Mouse (Mus musculus) cerebellum, postnatal 14 days (tissue): ENCODE data around the gene Spata9.
"Not testable (repeated sequence)": the region's sequence is repeated elsewhere in the genome, so short reads cannot be mapped to it uniquely, and the experiment has no call there.

ENCODE experiments used
- DNase-seq, 2 experiments: peaks; one replicate each; pipeline ENCODE4 v3.0.0; 2021; ENCODE audit warnings: mixed read lengths in 2 of 2

Gene Spata9

DNA sequence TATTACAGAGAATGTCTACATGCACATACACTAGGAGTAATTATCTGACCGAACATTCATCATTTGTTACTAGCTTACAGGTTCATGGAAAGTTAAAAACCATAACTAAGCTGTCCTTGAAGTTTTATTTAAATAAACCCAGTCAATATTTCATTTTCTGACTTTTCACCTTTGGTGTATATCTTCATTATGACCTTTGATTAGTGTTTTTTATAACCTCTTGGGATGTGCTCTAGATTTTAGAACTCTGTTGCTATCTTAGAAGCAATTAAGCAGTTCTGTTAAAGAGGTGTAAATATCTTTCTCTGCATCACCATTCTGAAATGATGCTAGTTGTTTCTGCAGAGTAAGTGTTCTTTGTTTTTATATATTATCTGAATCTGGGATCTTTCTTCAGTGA is at the start of gene Spata9:
Gene Spata9, plus strand, starts transcription at position 301 of the 400 bp plus-strand sequence.
- no peak for DNase-seq

DNA sequence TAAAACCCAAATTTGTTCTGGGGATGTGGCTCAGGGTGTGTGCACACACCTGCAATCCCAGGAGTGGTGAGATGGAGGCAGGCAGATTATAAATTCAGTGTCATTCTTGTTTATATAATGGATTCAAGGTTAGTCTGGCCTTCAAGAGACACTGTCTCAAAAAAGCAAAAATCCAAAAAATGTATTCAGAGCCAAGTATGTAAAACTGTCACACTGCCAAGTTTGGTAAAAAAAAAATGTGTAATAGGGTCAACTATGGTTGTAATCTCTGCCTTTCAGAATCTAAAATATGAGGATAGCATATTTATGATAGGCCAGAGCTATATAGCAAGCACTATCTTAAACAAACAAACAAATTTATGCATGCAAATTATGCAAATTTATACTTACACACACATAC is 39.0 kb upstream of the Spata9 start:
- no peak for DNase-seq

DNA sequence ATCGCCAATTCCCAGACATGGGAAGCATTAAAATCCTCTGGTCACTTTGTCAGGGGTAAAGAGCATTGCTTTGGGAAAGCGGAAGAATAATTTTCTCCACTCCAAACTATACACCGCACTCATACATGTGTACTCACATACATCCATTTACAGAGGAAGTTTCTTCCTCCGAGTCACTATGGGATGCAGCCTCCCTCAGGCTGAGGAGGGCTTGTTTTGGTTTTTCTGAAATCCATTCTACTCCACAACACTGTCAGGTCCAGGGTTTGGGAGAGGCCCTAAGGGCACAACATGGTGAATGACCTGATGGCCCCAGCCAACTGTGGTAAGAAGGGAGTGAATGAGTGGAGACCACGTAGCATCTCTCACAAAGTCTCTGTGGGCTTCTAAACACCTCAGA is 37.9 kb upstream of the Spata9 start:
- not testable (repeated sequence) for DNase-seq

DNA sequence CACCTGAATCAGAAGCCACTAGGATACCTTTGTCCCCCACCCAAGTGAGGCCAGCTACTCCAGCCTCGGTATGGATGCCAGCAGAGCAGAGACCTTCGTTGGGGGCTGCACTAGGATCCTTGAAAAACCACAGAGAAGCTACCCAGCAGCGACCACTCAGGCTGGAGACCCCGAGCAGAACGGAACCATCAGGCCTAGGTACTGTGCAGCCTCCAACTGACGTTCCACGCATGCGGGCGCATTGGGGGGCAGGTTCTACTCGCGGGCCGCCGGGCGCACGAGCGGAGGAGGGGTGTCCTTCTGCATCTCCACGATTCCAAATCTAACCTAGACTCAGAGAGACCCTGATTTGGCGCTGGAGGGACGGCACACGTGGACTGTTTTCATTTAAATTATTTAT is 36.9 kb upstream of the Spata9 start:
- no peak for DNase-seq

DNA sequence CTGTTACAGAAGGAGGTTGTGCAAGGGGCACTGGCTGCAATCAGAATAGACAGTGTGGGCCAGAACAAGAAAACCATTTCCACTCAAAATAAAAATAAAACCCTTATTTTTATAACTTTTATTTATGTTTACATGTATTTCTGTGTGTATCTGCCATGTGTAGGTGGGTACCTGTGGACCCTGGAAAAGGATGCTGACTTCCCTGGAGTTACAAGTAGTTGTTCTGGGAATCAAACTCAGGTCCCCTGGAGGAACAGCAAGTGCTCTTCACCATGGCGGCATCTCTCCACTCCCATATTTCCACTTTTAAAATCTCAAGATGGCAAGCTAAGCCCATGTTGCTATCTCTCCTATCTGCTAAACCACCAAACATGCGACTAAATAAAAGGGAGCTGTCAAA is 36.3 kb upstream of the Spata9 start:
- no peak for DNase-seq

DNA sequence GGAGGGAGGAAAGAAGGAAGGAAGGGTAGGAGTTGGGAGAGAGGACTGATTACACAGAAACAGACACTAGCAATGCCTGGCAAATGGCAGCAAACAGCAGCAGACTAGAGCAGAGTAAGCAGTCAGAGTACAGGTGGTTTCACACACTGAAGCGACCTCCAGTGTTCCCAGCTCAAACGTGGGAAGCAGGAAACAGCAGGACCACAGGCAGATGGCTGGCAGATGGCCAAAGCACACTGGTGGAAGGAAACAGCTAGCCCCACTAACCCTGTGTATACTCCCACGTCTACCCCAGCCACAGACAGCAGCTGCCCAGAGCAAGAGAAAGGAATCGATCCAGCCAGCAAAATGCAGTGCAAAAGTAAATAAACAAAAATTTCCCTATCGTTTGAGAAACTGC is 35.9 kb upstream of the Spata9 start:
- peak; percentile 67 to 77 for DNase-seq

DNA sequence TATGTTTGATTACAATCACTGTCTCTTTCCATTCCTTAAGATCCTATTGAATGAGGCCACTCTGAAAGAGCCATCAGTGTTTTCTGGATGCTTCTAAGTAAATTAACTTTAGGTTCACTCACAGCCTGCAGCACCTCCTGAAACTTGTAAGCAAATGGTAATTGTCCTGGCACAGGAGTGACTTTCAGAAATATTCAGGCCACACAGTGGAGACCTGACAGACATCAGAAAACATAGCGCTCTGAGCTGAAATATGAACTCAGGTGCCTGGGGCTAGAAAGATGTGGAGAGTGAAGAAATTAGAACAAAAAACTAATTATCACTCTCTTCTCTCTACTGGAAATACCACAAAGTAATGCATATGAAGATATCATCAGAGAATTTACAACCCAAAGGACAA is 33.7 kb upstream of the Spata9 start:
- no peak for DNase-seq

DNA sequence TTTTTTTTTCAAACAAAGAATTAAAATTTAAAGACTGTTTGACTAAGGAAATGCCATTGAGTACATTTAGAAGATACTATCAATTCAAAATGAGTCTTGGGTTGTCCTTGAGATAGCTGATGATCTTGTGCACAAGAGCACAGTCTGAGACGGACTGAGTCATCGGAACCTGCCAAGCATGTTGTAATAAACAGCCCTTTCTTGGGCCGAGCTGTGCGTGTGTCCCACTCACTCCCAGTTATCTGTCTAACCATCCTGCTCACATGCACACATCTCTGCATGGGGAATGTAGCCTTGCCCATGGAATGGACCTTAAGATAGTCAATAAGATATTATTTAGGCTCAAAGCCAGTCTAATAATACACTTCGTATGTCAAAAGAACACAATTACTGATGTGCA is 28.1 kb upstream of the Spata9 start:
- no peak for DNase-seq

DNA sequence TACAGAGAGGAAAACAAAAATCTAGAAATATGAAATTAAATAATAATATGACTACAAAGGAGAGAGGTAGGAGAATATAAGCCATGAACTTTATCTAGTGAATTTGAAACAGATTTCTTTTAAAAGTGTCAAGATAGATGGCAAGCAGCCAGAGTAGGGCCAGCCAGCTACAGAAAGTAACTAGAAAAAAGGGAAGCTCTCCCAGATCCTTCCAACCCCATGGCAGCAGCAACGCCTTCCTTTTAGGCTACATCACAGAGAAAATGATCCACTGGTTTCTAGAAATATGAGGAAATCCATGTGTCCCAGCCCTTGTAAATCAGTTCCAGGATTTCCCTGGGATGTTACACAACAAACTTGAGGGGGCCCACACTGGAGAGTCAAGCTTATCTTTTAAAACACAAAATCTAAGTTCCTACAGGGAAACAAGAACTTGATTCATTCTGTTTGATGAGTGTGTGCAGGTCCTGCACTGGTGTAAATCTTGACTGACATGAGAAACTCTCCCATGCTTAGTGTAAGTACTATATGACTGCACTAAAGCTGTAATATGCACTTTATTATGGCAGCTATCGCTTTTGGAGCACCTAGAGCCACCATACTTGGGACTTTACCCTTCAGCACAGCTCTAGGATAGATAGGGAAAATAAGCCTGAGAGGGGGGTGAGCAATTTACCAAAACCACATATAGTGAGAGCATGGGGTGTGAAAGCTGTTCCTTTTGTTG is 26.0 kb upstream of the Spata9 start:
- DNase-seq, result no peak

DNA sequence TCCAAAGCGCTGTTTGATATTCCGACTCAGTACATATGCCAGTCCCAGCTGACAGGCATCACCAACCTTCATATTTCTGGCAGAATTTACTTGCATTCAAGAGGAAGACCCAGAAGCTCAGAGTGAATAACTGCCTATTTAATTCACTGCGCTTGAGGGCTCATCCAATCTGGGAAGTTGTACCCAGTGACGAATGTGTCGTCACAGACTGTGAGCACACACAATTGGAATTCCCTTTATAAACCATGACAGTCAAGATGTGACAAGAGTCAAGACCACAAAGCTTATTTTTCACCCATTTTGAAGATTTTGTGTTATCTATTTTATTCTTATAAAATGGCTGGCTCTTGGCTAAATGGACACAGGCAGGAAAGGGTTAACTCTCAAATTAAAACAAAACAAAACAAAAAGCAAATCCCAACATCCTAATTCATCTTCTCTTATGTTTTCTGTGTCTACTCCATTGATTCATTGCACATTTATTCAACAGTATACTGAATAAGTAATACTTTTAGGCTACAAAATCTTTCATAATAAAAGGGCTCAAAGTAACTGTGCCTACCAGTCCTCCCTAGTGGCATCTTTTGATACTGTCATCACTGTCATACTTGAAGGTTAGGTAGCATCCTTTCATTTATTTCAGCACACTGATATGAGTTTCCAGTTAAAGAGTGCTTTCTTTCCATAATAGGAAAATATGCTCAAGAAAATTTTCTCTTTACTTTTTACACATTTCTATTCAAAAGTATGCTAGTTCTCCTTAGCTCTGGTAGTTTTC is 25.2 kb upstream of the Spata9 start:
- no peak for DNase-seq

DNA sequence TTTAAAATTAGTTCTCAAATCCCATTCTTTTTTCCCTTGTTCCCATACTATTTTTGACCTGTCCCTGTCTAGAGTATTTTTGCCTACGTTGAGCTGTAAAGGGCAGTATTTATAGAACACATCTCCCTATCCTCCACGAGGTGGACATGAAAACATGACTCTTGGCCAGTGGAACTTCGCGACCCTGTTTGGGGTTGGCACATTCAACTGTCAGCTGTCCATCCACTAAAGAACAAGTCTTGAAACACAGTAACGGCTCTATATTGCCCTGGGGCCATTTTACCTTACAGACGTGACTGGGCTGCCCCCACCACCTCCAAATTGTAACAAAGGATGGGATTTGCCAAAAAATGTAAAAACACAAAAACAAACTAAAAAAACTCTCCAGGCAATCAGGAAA is 24.2 kb upstream of the Spata9 start:
- peak in 1 of 2 experiments; percentile 41 for DNase-seq

DNA sequence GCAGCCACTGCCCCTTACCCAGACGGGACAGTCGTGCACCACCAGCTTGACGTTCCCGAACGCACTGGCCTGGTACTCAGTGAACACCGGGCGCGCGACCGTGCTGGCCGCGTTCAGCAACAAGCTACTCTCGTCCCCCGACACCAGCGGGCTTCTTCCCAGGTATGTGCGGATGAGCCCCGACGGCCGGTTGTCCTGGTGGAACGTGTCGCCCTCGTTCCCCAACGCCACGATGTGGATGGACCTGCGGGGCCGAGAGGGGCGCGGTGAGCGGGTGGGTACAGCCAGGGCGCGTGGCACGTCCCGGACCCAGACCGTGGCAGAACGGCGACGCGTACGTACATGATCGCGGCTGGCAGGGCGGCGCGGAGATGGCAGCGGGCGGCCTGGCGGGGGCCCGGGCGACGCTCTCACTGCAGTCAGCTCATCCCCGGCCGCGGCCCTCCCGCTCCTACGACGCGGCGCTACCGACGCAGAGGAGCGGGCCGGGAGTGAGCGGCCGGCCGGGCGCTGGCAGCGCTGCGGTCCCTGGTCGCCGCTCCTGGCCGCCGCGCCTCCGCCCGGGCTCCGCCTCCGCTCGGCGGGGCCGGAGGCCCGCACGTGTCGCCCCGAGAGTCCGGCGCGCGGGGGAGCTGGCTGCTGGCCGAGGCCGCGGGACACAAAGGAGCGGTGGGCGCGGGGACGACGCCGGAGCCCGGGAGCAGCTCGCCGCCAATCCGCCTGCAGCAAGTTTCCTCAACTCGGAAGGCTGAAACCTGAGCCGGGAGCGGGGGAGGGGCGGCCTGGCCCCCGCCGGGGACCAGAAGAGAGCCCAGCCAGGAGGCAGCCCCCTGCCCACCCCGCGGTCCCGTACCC is 23.5 kb upstream of the Spata9 start, which contains the start of gene Rhobtb3:
Gene Rhobtb3, minus strand, starts transcription at position 737 of the 855 bp plus-strand sequence.
- DNase-seq, result peak; percentile 79 to 81

DNA sequence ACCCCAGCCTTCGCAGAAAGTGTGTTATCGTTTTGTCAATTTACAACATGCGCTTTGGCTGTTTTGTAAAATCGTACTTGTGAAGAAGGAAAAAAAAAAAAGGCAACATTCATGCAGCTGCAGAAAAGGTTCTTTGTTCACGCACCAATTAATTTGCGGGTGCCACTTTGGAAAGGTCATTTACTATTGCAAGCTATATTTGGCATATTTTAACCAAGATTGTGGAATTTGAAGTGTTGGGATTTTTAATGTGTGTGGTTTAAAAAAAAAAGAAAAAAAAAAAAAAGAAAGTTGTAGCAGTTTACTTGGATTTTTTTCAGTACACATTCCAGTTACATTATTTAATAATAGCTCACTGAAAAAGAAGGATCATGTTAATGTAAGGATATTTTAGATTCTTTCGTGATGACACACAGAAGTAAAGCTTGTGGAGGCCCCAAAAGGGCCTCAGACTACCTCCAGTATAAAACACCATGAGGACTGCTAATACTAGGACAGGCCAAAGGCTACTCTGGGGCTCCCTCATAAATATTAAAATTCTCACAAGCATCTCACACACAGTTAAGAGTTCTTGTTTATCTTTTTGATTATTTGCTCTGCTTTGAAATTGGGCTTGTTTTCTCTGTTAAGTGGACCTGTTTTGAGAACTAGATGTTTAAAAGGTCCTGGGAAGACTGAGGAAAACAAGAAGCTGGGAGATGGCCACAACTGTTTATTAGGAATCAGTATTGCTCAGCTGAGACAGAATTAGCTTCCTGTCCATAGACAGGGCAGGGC is 22.7 kb upstream of the Spata9 start:
- no peak for DNase-seq

DNA sequence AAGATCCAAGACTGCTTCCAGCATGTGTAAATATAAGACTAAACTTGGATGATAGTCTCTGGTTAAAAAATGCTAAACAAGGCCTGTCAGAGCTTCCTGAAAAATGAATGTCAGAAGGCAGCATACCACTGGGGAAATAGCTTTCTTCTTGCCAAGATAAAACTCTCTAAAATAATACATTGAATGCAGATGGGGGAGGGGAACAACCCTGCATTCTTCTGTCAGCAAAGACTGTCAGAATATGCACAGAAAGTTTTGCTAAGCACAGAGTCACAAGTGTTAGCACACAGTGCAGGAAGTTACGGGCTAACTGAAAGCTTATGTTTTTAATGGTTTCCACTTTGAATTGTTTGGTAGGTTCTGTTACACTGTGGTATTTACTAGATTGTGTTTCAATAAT is 16.7 kb upstream of the Spata9 start:
- no peak for DNase-seq

DNA sequence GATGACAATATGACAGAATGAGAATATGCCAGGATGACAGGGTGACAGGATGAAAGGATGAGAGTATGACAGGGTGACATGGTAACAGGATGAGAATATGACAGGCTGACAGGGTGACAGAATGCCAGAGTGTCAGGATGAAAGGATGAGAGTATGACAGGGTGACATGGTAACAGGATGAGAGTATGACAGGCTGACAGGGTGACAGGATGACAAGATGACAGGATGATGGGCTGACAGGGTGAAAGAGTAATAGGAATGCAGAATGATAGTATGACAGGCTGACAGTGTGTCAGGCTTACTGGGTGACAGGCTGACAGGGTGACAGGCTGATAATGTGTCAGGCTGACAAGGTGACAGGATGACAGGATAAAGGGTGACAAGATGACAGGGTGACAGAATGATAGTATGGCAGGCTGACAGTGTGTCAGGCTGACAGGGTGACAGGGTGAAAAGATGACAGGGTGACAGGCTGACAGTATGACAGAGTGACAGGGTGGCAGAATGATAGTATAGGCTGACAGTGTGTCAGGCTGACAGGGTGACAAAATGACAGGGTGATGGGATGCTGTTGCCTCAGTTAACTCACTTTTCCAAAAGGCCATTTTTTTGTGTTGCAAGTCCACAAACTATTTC is 11.5 kb upstream of the Spata9 start:
- no peak for DNase-seq

DNA sequence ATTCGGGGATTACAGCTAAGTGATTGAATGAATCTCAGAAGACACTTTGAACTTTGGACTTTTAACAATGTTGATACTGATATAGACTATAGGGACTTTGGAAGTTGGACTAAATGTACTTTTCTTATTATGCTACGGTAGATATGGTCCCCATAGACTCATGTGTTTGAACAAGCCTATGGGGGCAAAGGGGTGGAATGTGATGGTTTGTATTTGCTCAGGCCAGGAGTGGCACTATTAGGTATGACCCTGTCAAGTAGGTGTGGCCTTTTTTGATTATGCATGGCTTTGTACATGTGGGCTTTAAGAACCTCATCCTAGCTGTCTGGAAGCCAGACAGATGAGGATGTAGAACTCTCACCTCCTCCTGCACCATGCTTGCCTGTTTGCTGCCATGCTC is 7.5 kb downstream of the Spata9 start:
- DNase-seq, result no peak

DNA sequence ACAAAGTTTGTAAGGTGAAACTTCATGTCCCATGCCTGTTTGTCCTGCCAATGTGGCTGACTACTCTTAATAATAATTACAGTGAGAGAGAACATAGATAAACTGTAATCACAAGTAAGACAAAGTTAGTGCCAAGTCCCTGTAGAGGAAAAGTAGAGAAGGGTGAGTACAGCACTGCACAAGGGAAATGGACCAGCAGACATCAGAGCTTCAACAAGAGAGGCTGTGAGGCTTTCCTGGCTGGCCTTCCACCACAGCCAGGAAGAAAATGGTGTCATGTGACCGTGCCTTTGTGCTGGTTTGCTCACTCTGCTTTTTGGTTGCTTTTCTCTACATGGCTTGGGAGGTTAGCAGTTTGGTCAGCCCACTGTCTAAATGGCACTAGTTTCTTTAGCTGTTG is 8.7 kb downstream of the Spata9 start:
- DNase-seq, result no peak

DNA sequence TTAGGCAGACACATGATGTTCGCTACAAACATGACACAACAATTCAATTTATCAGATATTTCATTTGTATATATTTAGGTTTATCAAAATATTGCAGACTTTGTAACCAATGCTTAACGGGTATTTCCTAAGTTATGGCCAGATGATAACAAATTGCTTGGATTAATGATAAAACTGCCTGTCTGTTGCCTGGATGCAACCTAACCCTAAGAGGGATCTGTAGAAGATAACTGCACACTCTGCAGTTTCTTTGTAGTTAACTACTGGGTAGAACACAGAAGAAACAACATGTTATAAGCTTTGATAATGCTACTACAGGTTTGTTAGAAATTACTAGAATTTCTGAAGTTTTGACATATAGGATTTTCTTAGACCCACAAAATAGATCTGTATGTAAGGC is 9.3 kb downstream of the Spata9 start:
- DNase-seq, result no peak

DNA sequence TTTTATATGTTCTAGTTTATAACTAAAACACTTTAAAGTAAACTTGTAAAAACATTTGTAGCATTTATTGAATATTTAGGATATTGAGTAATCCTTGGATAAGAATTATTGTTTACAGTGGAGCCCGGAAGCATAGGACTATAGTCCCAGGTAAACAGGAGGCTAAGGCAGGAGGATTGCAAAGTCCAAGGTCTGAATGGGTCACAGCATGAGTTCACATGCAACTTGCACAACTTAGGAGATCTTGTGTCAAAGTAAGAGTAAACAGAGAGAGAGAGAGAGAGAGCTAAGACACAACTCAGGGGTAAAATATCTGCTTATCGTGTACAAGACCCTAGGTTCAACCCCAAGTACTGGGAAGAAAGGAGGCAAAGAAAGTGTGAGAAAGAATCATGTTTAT is 9.7 kb downstream of the Spata9 start:
- DNase-seq, result no peak

DNA sequence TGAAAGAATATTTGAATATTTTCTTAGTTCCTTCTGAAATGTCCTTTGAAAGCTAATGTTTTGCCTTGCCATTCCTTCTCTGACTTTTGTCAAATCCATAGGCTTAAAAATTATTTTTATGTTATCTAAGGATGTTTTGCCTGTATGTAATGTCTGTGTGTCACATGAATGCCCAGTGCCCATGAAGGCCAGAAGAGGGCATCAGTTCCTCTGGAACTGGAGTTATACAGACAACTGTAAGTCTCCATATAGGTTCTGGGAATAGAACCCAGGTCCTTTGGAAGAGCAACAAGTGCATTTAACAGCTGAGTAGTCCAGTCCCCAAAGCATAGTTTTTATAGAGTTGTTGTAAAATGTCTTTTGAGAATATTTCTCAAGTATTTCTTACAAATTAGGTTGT is 15.0 kb downstream of the Spata9 start:
- DNase-seq, result peak in 1 of 2 experiments; percentile 9

DNA sequence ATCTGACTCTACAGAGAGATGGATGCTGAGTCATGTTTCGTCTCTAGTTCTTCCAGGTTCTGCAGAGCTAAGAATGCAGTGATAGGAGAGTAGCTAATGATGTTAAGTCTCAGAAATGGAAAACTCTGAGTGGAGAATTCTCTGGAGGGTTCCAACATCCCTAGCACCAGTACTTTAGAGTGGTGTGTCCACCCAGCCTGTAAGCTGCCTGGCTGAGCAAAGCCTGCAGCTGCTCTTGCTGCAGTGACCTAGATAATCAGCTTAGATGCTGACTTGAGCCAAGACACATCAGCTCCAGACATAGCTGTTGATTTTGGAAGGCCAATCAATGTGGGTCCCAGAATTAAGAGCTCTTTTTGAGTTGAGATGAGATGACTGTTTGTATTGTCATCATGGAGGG is 21.1 kb downstream of the Spata9 start:
- no peak for DNase-seq
